Mouse (Mus musculus) ovary, postnatal 36 days (tissue): ENCODE measurements around the gene Prex1.

Source experiments
- DNase-seq: peaks from one replicate; pipeline ENCODE4 v3.0.0; 2022; ENCODE audit warnings: low spot score, mixed read lengths

Gene Prex1

GRCm38 (mm10) chr2:166661498-166661897, 52.1 kb downstream of the Prex1 start:
- no peak for DNase-seq

- DNase-seq = no peak
These were observed 55.3 kb downstream of the Prex1 start for GRCm38 (mm10) chr2:166658380-166658779.

- DNase-seq = no peak
These were observed 56.1 kb downstream of the Prex1 start for GRCm38 (mm10) chr2:166657451-166658011.

GRCm38 (mm10) chr2:166656630-166657029, 57.0 kb downstream of the Prex1 start:
- no peak for DNase-seq

- DNase-seq = no peak
These were observed 57.7 kb downstream of the Prex1 start for GRCm38 (mm10) chr2:166655727-166656520.

- no peak for DNase-seq
These were observed 58.3 kb downstream of the Prex1 start for GRCm38 (mm10) chr2:166655308-166655707.

GRCm38 (mm10) chr2:166654875-166655274, 58.8 kb downstream of the Prex1 start:
- DNase-seq = no peak

- no peak for DNase-seq
These were observed 60.1 kb downstream of the Prex1 start for GRCm38 (mm10) chr2:166653564-166653963.

GRCm38 (mm10) chr2:166652672-166653071, 61.0 kb downstream of the Prex1 start:
- DNase-seq = no peak

- no peak for DNase-seq
These were observed 62.2 kb downstream of the Prex1 start for GRCm38 (mm10) chr2:166651317-166652030.

GRCm38 (mm10) chr2:166650414-166650813, 63.2 kb downstream of the Prex1 start:
- no peak for DNase-seq

GRCm38 (mm10) chr2:166647242-166647641, 66.4 kb downstream of the Prex1 start:
- no peak for DNase-seq

- DNase-seq = no peak
These were observed 67.1 kb downstream of the Prex1 start for GRCm38 (mm10) chr2:166646434-166647088.

GRCm38 (mm10) chr2:166644816-166645215, 68.8 kb downstream of the Prex1 start:
- DNase-seq = no peak

GRCm38 (mm10) chr2:166642581-166642987, 71.0 kb downstream of the Prex1 start:
- DNase-seq = no peak

- no peak for DNase-seq
These were observed 73.9 kb downstream of the Prex1 start for GRCm38 (mm10) chr2:166639750-166640149.

GRCm38 (mm10) chr2:166638947-166639641, 74.5 kb downstream of the Prex1 start:
- DNase-seq = no peak

- DNase-seq = no peak
These were observed 75.4 kb downstream of the Prex1 start for GRCm38 (mm10) chr2:166638079-166638800.

GRCm38 (mm10) chr2:166637673-166637990, 76.0 kb downstream of the Prex1 start:
- DNase-seq = no peak

GRCm38 (mm10) chr2:166636867-166637672, 76.6 kb downstream of the Prex1 start:
- DNase-seq = no peak
